Mouse (Mus musculus) intestine, embryonic 15.5 days (tissue): ENCODE data around the gene Idi1. TPM values are rescaled to one million over a fixed set of nuclear protein-coding genes. Genes with fewer than 3 reads are reported as not detected.
"Not testable (repeated sequence)": the region's sequence is repeated elsewhere in the genome, so short reads cannot be mapped to it uniquely, and the experiment has no call there.

Source experiments
- ATAC-seq: fragments of 200-750 bp; cut with Nextera tagmentation; 2 replicates; pipeline ENCODE4 v1.8.0; 2017; ENCODE audit warnings: moderate TSS enrichment, moderate library complexity
- H3K27ac ChIP-seq: fragments of 300-500 bp; sonication (generic); 2 replicates; pipeline ENCODE4 v1.5.1; 2015; ENCODE audit warnings: mild to moderate bottlenecking, inconsistent platforms
- H3K27me3 ChIP-seq: fragments of 300-500 bp; sonication (generic); replicated peaks from 2 replicates; pipeline ENCODE4 v1.6.1; 2015; ENCODE audit warnings: inconsistent platforms
- H3K36me3 ChIP-seq: fragments of 300-500 bp; sonication (generic); 2 replicates; pipeline ENCODE4 v1.6.1; 2015; ENCODE audit warnings: inconsistent platforms
- H3K4me1 ChIP-seq: fragments of 300-500 bp; sonication (generic); replicated peaks from 2 replicates; pipeline ENCODE4 v1.6.1; 2015; ENCODE audit warnings: inconsistent platforms
- H3K4me2 ChIP-seq: fragments of 300-500 bp; sonication (generic); replicated peaks from 2 replicates; pipeline ENCODE4 v1.6.1; 2015; ENCODE audit warnings: mild to moderate bottlenecking, inconsistent platforms
- H3K4me3 ChIP-seq: fragments of 300-500 bp; sonication (generic); replicated peaks from 2 replicates; pipeline ENCODE4 v1.5.1; 2015; ENCODE audit warnings: inconsistent platforms
- H3K9ac ChIP-seq: fragments of 300-500 bp; sonication (generic); 2 replicates; pipeline ENCODE4 v1.6.1; 2015; ENCODE audit warnings: inconsistent platforms
- H3K9me3 ChIP-seq: fragments of 300-500 bp; sonication (generic); 2 replicates; pipeline ENCODE4 v1.6.1; 2016; ENCODE audit warnings: inconsistent platforms
- WGBS: fragments of 180-500 bp; shearing (Covaris S2); methylation state at CpG from one replicate; pipeline ENCODE4 v1.1.7; 2015; 5-methylcytosine and 5-hydroxymethylcytosine counted together
- polyA plus RNA-seq: library from polyadenylated mRNA; unstranded; fragments of >200 nt; fragmentation: Nextera tagmentation; extraction: Ambion mirVana; gene quantifications from 2 replicates; pipeline ENCODE4 v1.2.1, GENCODE M21; 2015

Gene Idi1
- polyA plus RNA-seq, 1 experiment from 2014 or later: 131 TPM

- Histone ChIP-seq H3K9me3 (no peaks in the 10 kb centered on the region), H3K36me3 (no peaks in the 10 kb centered on the region), H3K4me3 (no peak overlapping the region), H3K27me3 (no peaks in the 10 kb centered on the region), H3K9ac (no peak overlapping the region), H3K4me2 (no peak overlapping the region), H3K27ac (no peak overlapping the region), H3K4me1 (peaks cover 4% of the 10 kb centered on the region; the same call in 1 of the 2 replicates)
- 87% methylated on average over 3 of the region's 3 CpGs for WGBS
- ATAC-seq: no peak
Measured at GRCm38 (mm10) chr13:8864990-8865389, 20.3 kb upstream of the Idi1 start.

DNA sequence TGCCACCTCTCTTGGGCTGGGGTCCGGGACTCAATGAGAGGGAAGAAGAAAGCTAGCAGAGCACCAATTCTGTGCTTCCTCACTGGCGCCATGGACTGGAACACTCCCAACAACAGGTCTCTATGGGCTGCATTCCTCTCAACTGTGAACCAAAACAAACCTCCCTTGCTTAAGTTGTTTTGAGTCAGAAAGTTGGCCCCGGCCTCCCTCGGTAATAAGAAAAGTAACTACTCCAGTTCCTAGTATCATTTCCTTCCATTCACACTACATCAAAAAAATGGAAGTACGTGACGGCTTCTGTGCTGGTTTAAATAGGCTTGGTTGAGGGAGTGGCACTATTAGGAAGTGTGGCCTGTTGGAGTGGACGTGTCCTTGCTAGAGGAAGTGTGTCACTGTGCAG, 18.7 kb upstream of the Idi1 start:
- H3K4me3 ChIP-seq: no peak overlapping the region
- WGBS: 83% methylated on average over 7 of the region's 7 CpGs
- H3K4me2 ChIP-seq: no peak overlapping the region
- H3K4me1 ChIP-seq: peaks cover 4% of the 10 kb centered on the region; the same call in 1 of the 2 replicates
- no peaks in the 10 kb centered on the region for H3K9me3 ChIP-seq
- no peaks in the 10 kb centered on the region for H3K27me3 ChIP-seq
- H3K9ac ChIP-seq: no peak overlapping the region
- ATAC-seq: no peak
- H3K36me3 ChIP-seq: no peaks in the 10 kb centered on the region
- no peak overlapping the region for H3K27ac ChIP-seq

GRCm38 (mm10) chr13:8869578-8870157, 15.6 kb upstream of the Idi1 start:
- Histone ChIP-seq H3K4me2 (peak overlapping the region; percentile 78), H3K9me3 (no peaks in the 10 kb centered on the region), H3K4me3 (peak overlapping the region; percentile 78), H3K36me3 (no peaks in the 10 kb centered on the region), H3K9ac (peak overlapping the region; percentile 72), H3K27me3 (no peaks in the 10 kb centered on the region), H3K4me1 (peaks cover 4% of the 10 kb centered on the region; the same call in 1 of the 2 replicates), H3K27ac (no peak overlapping the region)
- no peak for ATAC-seq
- WGBS: 57% methylated on average over 5 of the region's 5 CpGs

GRCm38 (mm10) chr13:8870160-8870509, 15.2 kb upstream of the Idi1 start:
- peak overlapping the region; percentile 99 for H3K27ac ChIP-seq
- H3K4me3 ChIP-seq: peak overlapping the region; percentile 78

GRCm38 (mm10) chr13:8870510-8871313, 14.6 kb upstream of the Idi1 start:
- no peaks in the 10 kb centered on the region for H3K27me3 ChIP-seq
- H3K4me3 ChIP-seq: peak overlapping the region; percentile 78
- WGBS: under 1% methylated on average over 57 of the region's 57 CpGs
- no peaks in the 10 kb centered on the region for H3K9me3 ChIP-seq
- H3K9ac ChIP-seq: peak overlapping the region; percentile 72
- no peaks in the 10 kb centered on the region for H3K36me3 ChIP-seq
- ATAC-seq: peak; percentile 96
- H3K27ac ChIP-seq: peak overlapping the region; percentile 99
- peak overlapping the region; percentile 78 for H3K4me2 ChIP-seq
- peaks cover 4% of the 10 kb centered on the region; the same call in 1 of the 2 replicates for H3K4me1 ChIP-seq

More at GRCm38 (mm10) chr13:8870160-8870509, 15.2 kb upstream of the Idi1 start:
- H3K4me2 ChIP-seq: peak overlapping the region; percentile 78
- no peaks in the 10 kb centered on the region for H3K9me3 ChIP-seq
- 3% methylated on average over 9 of the region's 9 CpGs for WGBS
- no peak for ATAC-seq
- H3K36me3 ChIP-seq: no peaks in the 10 kb centered on the region
- H3K9ac ChIP-seq: peak overlapping the region; percentile 72
- H3K27me3 ChIP-seq: no peaks in the 10 kb centered on the region
- H3K4me1 ChIP-seq: peaks cover 4% of the 10 kb centered on the region; the same call in 1 of the 2 replicates

GRCm38 (mm10) chr13:8871314-8871962, 13.9 kb upstream of the Idi1 start, which contains the start of gene Wdr37:
Gene Wdr37 (minus strand): TSS chr13:8871909.
- under 1% methylated on average over 18 of the region's 18 CpGs for WGBS
- Histone ChIP-seq H3K9ac (peak within 1 kb of the TSS; percentile 72), H3K4me2 (peak within 1 kb of the TSS; percentile 78), H3K4me1 (peaks cover 4% of the 10 kb centered on the region; the same call in 1 of the 2 replicates), H3K4me3 (peak within 1 kb of the TSS; percentile 78), H3K9me3 (no peaks in the 10 kb centered on the region), H3K27ac (peak within 1 kb of the TSS; percentile 99), H3K36me3 (no peaks in the 10 kb centered on the region), H3K27me3 (no peaks in the 10 kb centered on the region)
- ATAC-seq: peak; percentile 77

- Histone ChIP-seq H3K27me3 (no peaks in the 10 kb centered on the region), H3K4me3 (no peak overlapping the region), H3K36me3 (no peaks in the 10 kb centered on the region), H3K9me3 (no peaks in the 10 kb centered on the region), H3K4me1 (peaks cover 4% of the 10 kb centered on the region; the same call in 1 of the 2 replicates), H3K9ac (no peak overlapping the region), H3K27ac (no peak overlapping the region), H3K4me2 (no peak overlapping the region)
- ATAC-seq: no peak
- WGBS: 95% methylated on average over 1 of the region's 1 CpGs
Measured at GRCm38 (mm10) chr13:8873776-8874175, 11.5 kb upstream of the Idi1 start.

DNA sequence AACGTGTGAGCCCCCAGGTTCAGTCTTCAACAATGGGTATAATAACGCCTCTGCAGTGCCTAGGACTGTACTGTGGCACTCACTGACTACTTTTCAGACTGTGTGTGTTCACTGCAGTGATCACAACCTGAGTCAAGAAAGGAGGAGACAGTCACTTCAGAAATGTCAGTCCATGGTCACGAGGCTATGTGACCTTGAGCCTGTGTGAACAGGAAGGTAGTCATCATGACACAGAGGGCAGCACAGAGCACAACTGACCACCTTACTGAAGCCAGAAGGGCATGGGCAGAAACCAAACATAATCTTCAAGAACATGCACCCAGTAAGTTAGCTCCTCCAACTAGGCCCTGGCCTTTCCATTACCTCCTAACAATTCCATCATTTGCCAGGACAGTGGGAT, 3.7 kb upstream of the Idi1 start:
- Histone ChIP-seq H3K4me2 (no peak overlapping the region), H3K27me3 (no peaks in the 10 kb centered on the region), H3K9me3 (no peaks in the 10 kb centered on the region), H3K9ac (no peak overlapping the region), H3K36me3 (no peaks in the 10 kb centered on the region), H3K27ac (no peak overlapping the region), H3K4me1 (no peaks in the 10 kb centered on the region), H3K4me3 (no peak overlapping the region)
- WGBS: 75% methylated on average over 3 of the region's 3 CpGs
- no peak for ATAC-seq

DNA sequence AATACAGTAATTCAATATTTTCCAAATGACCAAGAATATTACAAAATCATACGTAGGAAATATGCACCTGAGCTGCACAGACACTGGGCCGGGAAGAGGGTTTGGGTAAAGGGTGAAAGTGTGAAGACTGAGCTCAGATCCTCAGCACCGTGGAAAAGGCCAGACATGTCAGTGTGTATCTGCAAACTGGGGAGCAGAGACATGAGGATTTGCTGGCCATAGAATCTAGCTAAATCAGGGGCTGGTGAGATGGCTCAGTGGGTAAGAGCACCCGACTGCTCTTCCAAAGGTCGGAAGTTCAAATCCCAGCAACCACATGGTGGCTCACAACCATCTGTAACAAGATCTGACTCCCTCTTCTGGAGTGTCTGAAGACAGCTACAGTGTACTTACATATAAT, 1.4 kb upstream of the Idi1 start:
- ATAC-seq, H3K36me3 ChIP-seq: not testable (repeated sequence)
- WGBS: 83% methylated on average over 5 of the region's 5 CpGs

DNA sequence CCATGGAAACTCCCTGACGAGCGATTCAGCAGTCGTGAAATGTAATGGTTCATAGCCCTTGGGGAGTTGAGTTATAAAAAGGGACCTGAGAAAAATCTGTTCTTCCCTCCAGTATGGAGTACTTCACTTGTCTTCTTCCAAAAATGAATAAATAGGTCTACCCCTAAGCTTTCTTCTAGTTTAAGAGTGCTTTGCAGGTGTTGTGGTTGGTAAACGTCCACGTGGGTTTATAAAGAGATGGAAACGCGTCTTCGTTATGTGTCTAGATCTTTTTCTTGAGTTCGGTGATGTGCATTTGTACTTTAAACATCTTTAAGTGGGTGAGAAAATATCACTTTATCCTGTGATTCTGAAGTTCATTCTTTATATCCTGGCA, 872 bp downstream of the Idi1 start:
- Histone ChIP-seq H3K27ac (peak overlapping the region; percentile 96), H3K9me3 (no peaks in the 10 kb centered on the region), H3K4me1 (0 out of 2 replicates have a peak, but pooled peaks cover 2% of the 10 kb centered on the region), H3K9ac (peak overlapping the region; percentile 64), H3K27me3 (no peaks in the 10 kb centered on the region), H3K36me3 (no peaks in the 10 kb centered on the region), H3K4me2 (peak overlapping the region; percentile 55), H3K4me3 (peak overlapping the region; percentile 77)
- 2% methylated on average over 9 of the region's 9 CpGs for WGBS
- ATAC-seq: no peak

More for the DNA sequence above, 1.4 kb upstream of the Idi1 start:
- H3K9me3 ChIP-seq, H3K9ac ChIP-seq, H3K4me2 ChIP-seq, H3K4me1 ChIP-seq, H3K4me3 ChIP-seq, H3K27me3 ChIP-seq, H3K27ac ChIP-seq: not testable (repeated sequence)

- no peak overlapping the region for H3K9ac ChIP-seq
- peaks cover 7% of the 10 kb centered on the region for H3K36me3 ChIP-seq
- no peak overlapping the region for H3K4me3 ChIP-seq
- H3K27me3 ChIP-seq: no peaks in the 10 kb centered on the region
- H3K9me3 ChIP-seq: no peaks in the 10 kb centered on the region
- no peak for ATAC-seq
- no peak overlapping the region for H3K27ac ChIP-seq
- H3K4me2 ChIP-seq: no peak overlapping the region
- 0 out of 2 replicates have a peak, but pooled peaks cover 2% of the 10 kb centered on the region for H3K4me1 ChIP-seq
- 94% methylated on average over 1 of the region's 1 CpGs for WGBS
Measured at GRCm38 (mm10) chr13:8888603-8889002, 3.3 kb downstream of the Idi1 start.

DNA sequence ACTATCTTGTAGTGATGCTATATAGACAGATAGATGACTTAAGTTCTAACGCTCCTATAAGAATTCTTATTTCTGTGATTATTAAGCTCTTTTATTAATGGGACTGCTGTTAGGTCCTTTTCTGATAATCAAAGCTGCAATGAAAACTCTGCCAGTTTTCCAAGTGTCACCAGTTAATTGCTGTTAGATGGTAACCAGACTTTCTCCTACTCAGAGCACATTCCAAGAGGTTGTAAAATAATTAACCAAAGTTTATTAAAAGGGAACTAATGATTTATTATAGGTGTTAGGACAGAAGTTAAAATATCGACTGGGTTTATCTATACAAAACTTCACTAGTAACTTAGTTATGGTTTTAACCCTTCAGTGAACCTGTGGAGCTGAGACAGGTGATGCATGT, 20.7 kb downstream of the Idi1 start:
- not testable (repeated sequence) for H3K36me3 ChIP-seq, ATAC-seq, H3K4me1 ChIP-seq, H3K27ac ChIP-seq, H3K9ac ChIP-seq, H3K4me3 ChIP-seq, H3K9me3 ChIP-seq, H3K27me3 ChIP-seq, H3K4me2 ChIP-seq
- 76% methylated on average over 2 of the region's 2 CpGs for whole genome bisulfite sequencing
